Mouse (Mus musculus): ENCODE measurements around the gene Fcer2a.

GRCm38 (mm10) chr8:3690774-3691173, 3.2 kb downstream of the Fcer2a start:
- TF ChIP-seq ZNF384 (IDR thresholded peaks at IDR 0.05; ENCODE audit: low read depth, low read length) (no peak), HCFC1 (IDR thresholded peaks at IDR 0.05; ENCODE audit: borderline replicate concordance, insufficient read depth, low read length) (no peak), MAFK (IDR thresholded peaks at IDR 0.05; ENCODE audit: insufficient read depth, low read depth, low read length) (no peak)

All from ES-E14 (cell line).